Mouse (Mus musculus) lung, postnatal 0 days (tissue): ENCODE data around the gene Opcml. TPM values are rescaled to one million over a fixed set of nuclear protein-coding genes. Genes with fewer than 3 reads are reported as not detected.

Source experiments
- ATAC-seq: fragments of 200-750 bp; cut with Nextera tagmentation; 2 replicates; pipeline ENCODE4 v1.8.0; 2017; ENCODE audit warnings: moderate library complexity
- DNase-seq: peaks from one replicate; pipeline ENCODE4 v3.0.0-alpha.2; 2016; ENCODE audit warnings: low spot score
- H3K27ac ChIP-seq: fragments of 300-500 bp; sonication (generic); 2 replicates; pipeline ENCODE4 v1.5.1; 2014; ENCODE audit warnings: antibody characterized with exemption, mild to moderate bottlenecking, low read length, mixed read lengths
- H3K27me3 ChIP-seq: fragments of 300-500 bp; sonication (generic); replicated peaks from 2 replicates; pipeline ENCODE4 v1.6.1; 2014; ENCODE audit warnings: low read length, mixed read lengths; ENCODE audit not compliant: insufficient read depth
- H3K36me3 ChIP-seq: fragments of 300-500 bp; sonication (generic); 2 replicates; pipeline ENCODE4 v1.6.1; 2014; ENCODE audit warnings: low read length, mixed read lengths; ENCODE audit not compliant: insufficient read depth
- H3K4me1 ChIP-seq: fragments of 300-500 bp; sonication (generic); 2 replicates; pipeline ENCODE4 v1.6.1; 2014; ENCODE audit warnings: antibody characterized with exemption, low read depth, low read length, mixed read lengths; ENCODE audit not compliant: insufficient read depth
- H3K4me2 ChIP-seq: fragments of 300-500 bp; sonication (generic); replicated peaks from 2 replicates; pipeline ENCODE4 v1.6.1; 2014; ENCODE audit warnings: low read depth, mild to moderate bottlenecking, low read length, moderate library complexity, mixed read lengths
- H3K4me3 ChIP-seq: fragments of 300-500 bp; sonication (generic); 2 replicates; pipeline ENCODE4 v1.5.1; 2014; ENCODE audit warnings: low read depth, low read length
- H3K9ac ChIP-seq: fragments of 300-500 bp; sonication (generic); replicated peaks from 2 replicates; pipeline ENCODE4 v1.6.1; 2014; ENCODE audit warnings: low read depth, mild to moderate bottlenecking
- H3K9me3 ChIP-seq: fragments of 300-500 bp; sonication (generic); 2 replicates; pipeline ENCODE4 v1.6.1; 2016; ENCODE audit warnings: low read length, mixed read lengths
- CTCF ChIP-seq: IDR thresholded peaks from 2 replicates; pipeline ENCODE4 v1.5.1; 2016; ENCODE audit warnings: antibody characterized with exemption, mild to moderate bottlenecking
- EP300 ChIP-seq: IDR thresholded peaks from 2 replicates; pipeline ENCODE4 v1.6.1; 2016; ENCODE audit warnings: antibody characterized with exemption, mild to moderate bottlenecking, control low read depth
- WGBS: fragments of 180-500 bp; shearing (Covaris S2); extraction: QIAGEN DNeasy Blood & Tissue Kit; methylation state at CpG from one replicate; pipeline ENCODE4 v1.1.7; 2014; 5-methylcytosine and 5-hydroxymethylcytosine counted together
- polyA plus RNA-seq: library from polyadenylated mRNA; unstranded; fragments of >200 nt; fragmentation: Nextera tagmentation; extraction: Ambion mirVana; gene quantifications from 2 replicates; pipeline ENCODE4 v1.2.1, GENCODE M21; 2015

Gene Opcml
- polyA plus RNA-seq, 1 experiment from 2014 or later, result 2.5 TPM

- no peak for TF ChIP-seq EP300
- TF ChIP-seq CTCF, result no peak
- no peak overlapping the region for H3K4me2 ChIP-seq
- no peaks in the 10 kb centered on the region for H3K9me3 ChIP-seq
- no peaks in the 10 kb centered on the region for H3K27me3 ChIP-seq
- ATAC-seq (no peak), DNase-seq (no peak)
- H3K27ac ChIP-seq, result no peak overlapping the region
- no peak overlapping the region for H3K4me3 ChIP-seq
- H3K4me1 ChIP-seq, result no peaks in the 10 kb centered on the region
- H3K36me3 ChIP-seq, result no peaks in the 10 kb centered on the region
- no peak overlapping the region for H3K9ac ChIP-seq
Measured at GRCm38 (mm10) chr9:28317881-28318280, 527.3 kb downstream of the Opcml start.

- no peaks in the 10 kb centered on the region for H3K27me3 ChIP-seq
- ATAC-seq, result no peak
- no peaks in the 10 kb centered on the region for H3K4me1 ChIP-seq
- no peak for TF ChIP-seq EP300
- TF ChIP-seq CTCF, result no peak
- DNase-seq, result no peak
- no peak overlapping the region for H3K9ac ChIP-seq
- no peaks in the 10 kb centered on the region for H3K36me3 ChIP-seq
- no peak overlapping the region for H3K4me2 ChIP-seq
- no peaks in the 10 kb centered on the region for H3K9me3 ChIP-seq
- H3K27ac ChIP-seq, result no peak overlapping the region
- no peak overlapping the region for H3K4me3 ChIP-seq
- WGBS, result 53% methylated on average over 4 of the region's 4 CpGs
Measured at GRCm38 (mm10) chr9:28319021-28319755, 528.6 kb downstream of the Opcml start.

- no peak for TF ChIP-seq EP300
- no peak for TF ChIP-seq CTCF
- 36% methylated on average over 1 of the region's 1 CpGs for WGBS
- no peak overlapping the region for H3K9ac ChIP-seq
- H3K4me3 ChIP-seq, result no peak overlapping the region
- no peaks in the 10 kb centered on the region for H3K36me3 ChIP-seq
- no peak for ATAC-seq
- H3K27me3 ChIP-seq, result no peaks in the 10 kb centered on the region
- H3K4me2 ChIP-seq, result no peak overlapping the region
- no peak for DNase-seq
- H3K9me3 ChIP-seq, result no peaks in the 10 kb centered on the region
- H3K27ac ChIP-seq, result no peak overlapping the region
- H3K4me1 ChIP-seq, result no peaks in the 10 kb centered on the region
Measured at GRCm38 (mm10) chr9:28319802-28320201, 529.2 kb downstream of the Opcml start.

- Histone ChIP-seq H3K4me1 (no peaks in the 10 kb centered on the region), H3K27ac (no peak overlapping the region), H3K9me3 (no peaks in the 10 kb centered on the region), H3K27me3 (no peaks in the 10 kb centered on the region), H3K4me2 (no peak overlapping the region), H3K4me3 (no peak overlapping the region), H3K9ac (no peak overlapping the region), H3K36me3 (no peaks in the 10 kb centered on the region)
- no peak for DNase-seq
- no peak for ATAC-seq
- WGBS, result 45% methylated on average over 4 of the region's 4 CpGs
- TF ChIP-seq EP300, result no peak
- no peak for TF ChIP-seq CTCF
Measured at GRCm38 (mm10) chr9:28327985-28328384, 537.4 kb downstream of the Opcml start.

GRCm38 (mm10) chr9:28328434-28328833, 537.9 kb downstream of the Opcml start:
- Histone ChIP-seq H3K4me1 (no peaks in the 10 kb centered on the region), H3K27ac (no peak overlapping the region), H3K36me3 (no peaks in the 10 kb centered on the region), H3K4me3 (no peak overlapping the region), H3K9ac (no peak overlapping the region), H3K27me3 (no peaks in the 10 kb centered on the region), H3K4me2 (no peak overlapping the region), H3K9me3 (no peaks in the 10 kb centered on the region)
- 89% methylated on average over 2 of the region's 2 CpGs for WGBS
- TF ChIP-seq EP300 (no peak), CTCF (no peak)
- ATAC-seq, result no peak
- no peak for DNase-seq

DNA sequence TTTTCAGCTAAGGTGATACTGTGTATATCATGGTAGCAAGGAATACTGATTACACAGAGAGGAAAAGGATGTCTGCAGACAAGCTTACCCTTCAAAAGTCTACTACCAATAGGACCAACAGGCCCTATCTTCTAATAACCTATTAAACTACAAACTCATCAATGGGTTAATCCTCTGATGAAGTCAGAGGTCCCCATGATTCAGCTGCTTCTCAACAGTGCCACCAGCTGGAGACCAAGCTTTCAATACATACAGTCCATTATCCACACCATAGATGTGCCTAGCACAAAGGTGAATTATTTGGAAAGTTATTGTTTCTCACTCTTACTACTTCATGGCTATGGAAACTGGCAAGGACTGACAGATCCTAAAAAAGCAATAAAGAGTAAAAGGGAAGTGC, 538.9 kb downstream of the Opcml start:
- no peaks in the 10 kb centered on the region for H3K9me3 ChIP-seq
- H3K4me1 ChIP-seq, result no peaks in the 10 kb centered on the region
- H3K27me3 ChIP-seq, result no peaks in the 10 kb centered on the region
- H3K4me3 ChIP-seq, result no peak overlapping the region
- TF ChIP-seq CTCF (0 out of 2 replicates have a peak, but pooled peaks have one; percentile 4), EP300 (no peak)
- ATAC-seq (no peak), DNase-seq (no peak)
- no peaks in the 10 kb centered on the region for H3K36me3 ChIP-seq
- no peak overlapping the region for H3K9ac ChIP-seq
- no peak overlapping the region for H3K27ac ChIP-seq
- no peak overlapping the region for H3K4me2 ChIP-seq
